Mouse (Mus musculus): ENCODE results near the gene Myo16. TPM values are rescaled to one million over a fixed set of nuclear protein-coding genes. Genes with fewer than 3 reads are reported as not detected.

Gene Myo16
- polyA plus RNA-seq, 1 experiment from 2014 or later = 0.34 TPM

DNA sequence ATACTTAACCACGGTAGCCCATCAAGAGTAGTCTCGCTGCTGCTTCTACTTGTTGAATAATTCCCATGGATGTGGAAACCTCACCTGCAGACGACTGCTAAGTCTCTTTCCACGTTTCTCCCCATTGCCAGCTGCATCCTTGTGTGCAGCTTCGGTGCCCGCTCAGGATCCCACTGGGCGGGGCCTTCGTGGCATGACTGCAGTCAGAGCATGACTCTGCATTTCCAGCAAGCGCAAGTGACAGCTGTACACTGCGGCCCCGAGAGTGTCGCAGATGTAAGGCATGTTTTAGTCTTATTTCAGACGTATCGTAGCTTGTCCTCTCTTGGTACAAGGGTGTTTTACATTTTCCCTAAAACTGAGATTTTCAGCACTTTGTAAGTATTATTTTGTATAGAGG lies 294.8 kb downstream of the Myo16 start:
- H3K27me3 ChIP-seq (ENCODE audit: control insufficient read depth, insufficient read depth, low read length) = no peaks in the 10 kb centered on the region
- H3K4me3 ChIP-seq (ENCODE audit: low read length) = no peak overlapping the region
- 73% methylated on average over 14 of the region's 14 CpGs for WGBS
- H3K9ac ChIP-seq (ENCODE audit: low read length) = no peak overlapping the region
- H3K9me3 ChIP-seq (replicated peaks; ENCODE audit: control insufficient read depth, low read length) = no peaks in the 10 kb centered on the region
- no peak overlapping the region for H3K27ac ChIP-seq (ENCODE audit: low read length)
- no peak overlapping the region for H3K4me2 ChIP-seq (ENCODE audit: low read depth, low read length)
- no peaks in the 10 kb centered on the region for H3K36me3 ChIP-seq (ENCODE audit: control insufficient read depth, insufficient read depth)
- no peak for ATAC-seq (replicated peaks; ENCODE audit: extremely low read depth, insufficient read depth, low FRiP score)
- H3K4me1 ChIP-seq (ENCODE audit: control insufficient read depth, insufficient read depth, low read length) = no peaks in the 10 kb centered on the region

DNA sequence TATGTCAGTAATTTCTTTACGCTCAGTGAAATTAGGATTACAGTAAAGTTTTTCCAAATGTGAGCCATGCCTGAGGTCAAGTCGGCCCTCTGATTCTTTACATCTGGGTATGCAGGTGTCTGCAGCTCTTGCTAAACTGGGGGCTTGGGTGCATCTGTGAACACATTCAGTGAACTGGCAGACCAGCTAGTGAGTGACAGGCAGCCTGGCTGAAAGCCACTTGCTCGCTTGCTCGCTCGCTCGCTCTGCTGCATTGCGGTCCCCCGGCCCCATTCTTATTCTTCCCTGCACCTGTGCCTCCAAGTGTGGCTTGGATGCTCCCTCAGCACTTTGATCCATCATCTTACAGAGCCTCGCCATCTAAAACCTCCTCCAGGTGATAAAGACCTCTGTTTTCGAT lies 299.3 kb downstream of the Myo16 start:
- H3K9me3 ChIP-seq (replicated peaks; ENCODE audit: control insufficient read depth, low read length) = no peaks in the 10 kb centered on the region
- no peaks in the 10 kb centered on the region for H3K4me1 ChIP-seq (ENCODE audit: control insufficient read depth, insufficient read depth, low read length)
- H3K27me3 ChIP-seq (ENCODE audit: control insufficient read depth, insufficient read depth, low read length) = no peaks in the 10 kb centered on the region
- no peak overlapping the region for H3K27ac ChIP-seq (ENCODE audit: low read length)
- H3K4me3 ChIP-seq (ENCODE audit: low read length) = no peak overlapping the region
- WGBS = 78% methylated on average over 10 of the region's 10 CpGs
- ATAC-seq (replicated peaks; ENCODE audit: extremely low read depth, insufficient read depth, low FRiP score) = no peak
- H3K9ac ChIP-seq (ENCODE audit: low read length) = no peak overlapping the region
- no peaks in the 10 kb centered on the region for H3K36me3 ChIP-seq (ENCODE audit: control insufficient read depth, insufficient read depth)
- no peak overlapping the region for H3K4me2 ChIP-seq (ENCODE audit: low read depth, low read length)

- Histone ChIP-seq H3K4me3 (ENCODE audit: low read length) (no peak overlapping the region), H3K27ac (ENCODE audit: low read length) (no peak overlapping the region), H3K4me1 (ENCODE audit: control insufficient read depth, insufficient read depth, low read length) (no peaks in the 10 kb centered on the region), H3K4me2 (ENCODE audit: low read depth, low read length) (no peak overlapping the region), H3K36me3 (ENCODE audit: control insufficient read depth, insufficient read depth) (no peaks in the 10 kb centered on the region), H3K9me3 (replicated peaks; ENCODE audit: control insufficient read depth, low read length) (no peaks in the 10 kb centered on the region), H3K9ac (ENCODE audit: low read length) (no peak overlapping the region), H3K27me3 (ENCODE audit: control insufficient read depth, insufficient read depth, low read length) (no peaks in the 10 kb centered on the region)
- WGBS = 68% methylated on average over 9 of the region's 9 CpGs
- ATAC-seq (replicated peaks; ENCODE audit: extremely low read depth, insufficient read depth, low FRiP score) = no peak
These were observed 304.5 kb downstream of the Myo16 start for GRCm38 (mm10) chr8:10458151-10458649.

GRCm38 (mm10) chr8:10462271-10462670 lies 308.6 kb downstream of the Myo16 start:
- H3K36me3 ChIP-seq (ENCODE audit: control insufficient read depth, insufficient read depth) = no peaks in the 10 kb centered on the region
- H3K27ac ChIP-seq (ENCODE audit: low read length) = no peak overlapping the region
- no peak overlapping the region for H3K4me3 ChIP-seq (ENCODE audit: low read length)
- H3K9me3 ChIP-seq (replicated peaks; ENCODE audit: control insufficient read depth, low read length) = no peaks in the 10 kb centered on the region
- no peak overlapping the region for H3K9ac ChIP-seq (ENCODE audit: low read length)
- ATAC-seq (replicated peaks; ENCODE audit: extremely low read depth, insufficient read depth, low FRiP score) = no peak
- H3K4me2 ChIP-seq (ENCODE audit: low read depth, low read length) = no peak overlapping the region
- no peaks in the 10 kb centered on the region for H3K4me1 ChIP-seq (ENCODE audit: control insufficient read depth, insufficient read depth, low read length)
- no peaks in the 10 kb centered on the region for H3K27me3 ChIP-seq (ENCODE audit: control insufficient read depth, insufficient read depth, low read length)
- WGBS = 73% methylated on average over 5 of the region's 5 CpGs

- H3K9ac ChIP-seq (ENCODE audit: low read length) = no peak overlapping the region
- ATAC-seq (replicated peaks; ENCODE audit: extremely low read depth, insufficient read depth, low FRiP score) = no peak
- WGBS = 40% methylated on average over 3 of the region's 3 CpGs
These were observed 314.8 kb downstream of the Myo16 start for GRCm38 (mm10) chr8:10468490-10468889.

GRCm38 (mm10) chr8:10469658-10470057 lies 315.9 kb downstream of the Myo16 start:
- 50% methylated on average over 2 of the region's 2 CpGs for WGBS
- no peak overlapping the region for H3K4me2 ChIP-seq (ENCODE audit: low read depth, low read length)
- no peaks in the 10 kb centered on the region for H3K9me3 ChIP-seq (replicated peaks; ENCODE audit: control insufficient read depth, low read length)
- H3K27ac ChIP-seq (ENCODE audit: low read length) = no peak overlapping the region
- H3K4me1 ChIP-seq (ENCODE audit: control insufficient read depth, insufficient read depth, low read length) = no peaks in the 10 kb centered on the region
- no peaks in the 10 kb centered on the region for H3K27me3 ChIP-seq (ENCODE audit: control insufficient read depth, insufficient read depth, low read length)
- H3K36me3 ChIP-seq (ENCODE audit: control insufficient read depth, insufficient read depth) = no peaks in the 10 kb centered on the region
- ATAC-seq (replicated peaks; ENCODE audit: extremely low read depth, insufficient read depth, low FRiP score) = no peak
- no peak overlapping the region for H3K4me3 ChIP-seq (ENCODE audit: low read length)
- H3K9ac ChIP-seq (ENCODE audit: low read length) = no peak overlapping the region

More at GRCm38 (mm10) chr8:10468490-10468889, 314.8 kb downstream of the Myo16 start:
- H3K36me3 ChIP-seq (ENCODE audit: control insufficient read depth, insufficient read depth) = no peaks in the 10 kb centered on the region
- no peaks in the 10 kb centered on the region for H3K4me1 ChIP-seq (ENCODE audit: control insufficient read depth, insufficient read depth, low read length)
- H3K4me2 ChIP-seq (ENCODE audit: low read depth, low read length) = no peak overlapping the region
- H3K27ac ChIP-seq (ENCODE audit: low read length) = no peak overlapping the region
- no peak overlapping the region for H3K4me3 ChIP-seq (ENCODE audit: low read length)
- no peaks in the 10 kb centered on the region for H3K9me3 ChIP-seq (replicated peaks; ENCODE audit: control insufficient read depth, low read length)
- H3K27me3 ChIP-seq (ENCODE audit: control insufficient read depth, insufficient read depth, low read length) = no peaks in the 10 kb centered on the region

DNA sequence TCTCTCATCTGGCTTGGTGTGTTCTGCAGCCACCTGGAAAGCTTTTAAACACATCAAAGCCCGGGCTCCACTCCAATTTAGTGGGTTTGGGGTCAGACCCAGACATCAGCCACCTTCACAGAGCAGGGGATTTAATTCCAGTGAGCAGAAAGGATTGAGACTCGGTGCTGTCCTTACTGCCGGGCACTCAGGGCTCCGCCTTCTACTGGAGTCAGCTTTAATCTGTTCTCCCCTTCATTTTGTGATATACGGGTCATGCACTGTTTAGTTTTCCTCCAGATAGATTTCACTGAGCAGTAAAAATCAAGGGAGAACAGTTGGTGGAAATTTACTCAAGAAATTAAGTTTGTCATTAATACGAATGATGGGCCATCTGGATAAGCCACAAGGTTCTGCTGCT lies 316.6 kb downstream of the Myo16 start:
- Histone ChIP-seq H3K4me2 (ENCODE audit: low read depth, low read length) (no peak overlapping the region), H3K36me3 (ENCODE audit: control insufficient read depth, insufficient read depth) (no peaks in the 10 kb centered on the region), H3K27ac (ENCODE audit: low read length) (no peak overlapping the region), H3K9ac (ENCODE audit: low read length) (no peak overlapping the region), H3K4me3 (ENCODE audit: low read length) (no peak overlapping the region), H3K27me3 (ENCODE audit: control insufficient read depth, insufficient read depth, low read length) (no peaks in the 10 kb centered on the region), H3K9me3 (replicated peaks; ENCODE audit: control insufficient read depth, low read length) (no peaks in the 10 kb centered on the region), H3K4me1 (ENCODE audit: control insufficient read depth, insufficient read depth, low read length) (no peaks in the 10 kb centered on the region)
- 63% methylated on average over 6 of the region's 6 CpGs for WGBS
- ATAC-seq (replicated peaks; ENCODE audit: extremely low read depth, insufficient read depth, low FRiP score) = no peak

- Histone ChIP-seq H3K27ac (ENCODE audit: low read length) (no peak overlapping the region), H3K9me3 (replicated peaks; ENCODE audit: control insufficient read depth, low read length) (no peaks in the 10 kb centered on the region), H3K36me3 (ENCODE audit: control insufficient read depth, insufficient read depth) (no peaks in the 10 kb centered on the region), H3K9ac (ENCODE audit: low read length) (no peak overlapping the region), H3K27me3 (ENCODE audit: control insufficient read depth, insufficient read depth, low read length) (no peaks in the 10 kb centered on the region), H3K4me2 (ENCODE audit: low read depth, low read length) (no peak overlapping the region), H3K4me1 (ENCODE audit: control insufficient read depth, insufficient read depth, low read length) (no peaks in the 10 kb centered on the region), H3K4me3 (ENCODE audit: low read length) (no peak overlapping the region)
- no peak for ATAC-seq (replicated peaks; ENCODE audit: extremely low read depth, insufficient read depth, low FRiP score)
- 71% methylated on average over 3 of the region's 3 CpGs for WGBS
These were observed 318.7 kb downstream of the Myo16 start for GRCm38 (mm10) chr8:10472371-10472770.

GRCm38 (mm10) chr8:10474446-10474845 lies 320.7 kb downstream of the Myo16 start:
- no peaks in the 10 kb centered on the region for H3K9me3 ChIP-seq (replicated peaks; ENCODE audit: control insufficient read depth, low read length)
- 79% methylated on average over 3 of the region's 3 CpGs for WGBS
- no peaks in the 10 kb centered on the region for H3K4me1 ChIP-seq (ENCODE audit: control insufficient read depth, insufficient read depth, low read length)

More at GRCm38 (mm10) chr8:10474446-10474845, 320.7 kb downstream of the Myo16 start:
- H3K4me3 ChIP-seq (ENCODE audit: low read length) = no peak overlapping the region
- no peak overlapping the region for H3K27ac ChIP-seq (ENCODE audit: low read length)
- no peaks in the 10 kb centered on the region for H3K36me3 ChIP-seq (ENCODE audit: control insufficient read depth, insufficient read depth)
- ATAC-seq (replicated peaks; ENCODE audit: extremely low read depth, insufficient read depth, low FRiP score) = no peak
- no peak overlapping the region for H3K9ac ChIP-seq (ENCODE audit: low read length)
- H3K4me2 ChIP-seq (ENCODE audit: low read depth, low read length) = no peak overlapping the region
- H3K27me3 ChIP-seq (ENCODE audit: control insufficient read depth, insufficient read depth, low read length) = no peaks in the 10 kb centered on the region

All from heart, embryonic 16.5 days (tissue).